Mouse (Mus musculus): Measurements from ENCODE around the gene Pnmal2.

DNA sequence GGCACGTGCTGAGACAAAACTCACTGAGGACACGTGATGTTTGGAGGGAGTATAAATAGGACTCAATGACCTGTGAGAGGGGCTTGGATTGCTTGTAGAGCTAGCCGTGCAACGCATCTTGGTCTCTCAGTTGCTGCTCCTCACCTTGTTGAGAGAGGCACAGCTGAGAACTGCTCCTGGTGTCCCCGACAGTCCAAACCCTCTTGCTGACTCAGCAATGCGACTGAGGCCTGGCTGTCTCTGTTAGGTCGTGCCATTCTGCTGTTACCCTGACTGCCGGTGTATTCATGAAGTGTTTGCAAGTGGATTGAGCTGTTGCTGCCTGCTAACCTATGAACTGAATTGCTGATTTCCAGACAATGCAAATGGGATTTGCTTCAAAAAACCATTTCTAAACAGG, 31.8 kb downstream of the Pnmal2 start:
- no peak for TF ChIP-seq POLR2A (IDR thresholded peaks at IDR 0.05; ENCODE audit: borderline replicate concordance, low read depth, low read length)
- TF ChIP-seq CTCF (IDR thresholded peaks at IDR 0.05; ENCODE audit: low read depth, low read length) = no peak
